Mouse (Mus musculus): ENCODE results near the gene Pdcd2. TPM values are rescaled to one million over a fixed set of nuclear protein-coding genes. Genes with fewer than 3 reads are reported as not detected.

The Pdcd2 gene
- polyA plus RNA-seq, 1 experiment from 2014 or later = 46.6 TPM

DNA sequence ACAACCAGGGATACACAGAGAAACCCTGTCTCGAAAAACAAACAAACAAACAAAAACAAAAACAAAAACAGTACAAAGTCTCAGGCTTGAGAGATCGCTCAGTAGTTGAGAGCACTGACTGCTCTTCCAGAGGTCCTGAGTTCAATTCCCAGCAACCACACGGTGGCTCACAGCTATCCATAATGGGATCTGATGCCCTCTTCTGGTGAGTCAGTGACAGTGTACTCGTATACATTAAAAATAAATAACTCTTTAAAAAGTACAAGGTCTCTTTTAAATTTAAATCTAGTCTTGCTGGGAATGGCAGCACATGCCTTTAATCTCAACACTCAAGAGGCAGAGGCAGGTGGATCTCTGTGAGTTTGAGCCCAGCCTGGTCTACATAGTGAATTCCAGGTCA, 54.4 kb downstream of the Pdcd2 start:
- Histone ChIP-seq H3K36me3 (peaks cover 81% of the 10 kb centered on the region), H3K9me3 (no peaks in the 10 kb centered on the region), H3K27ac (no peak overlapping the region), H3K4me3 (no peak overlapping the region), H3K27me3 (ENCODE audit: insufficient read depth, poor library complexity, severe bottlenecking) (no peaks in the 10 kb centered on the region), H3K4me1 (no peaks in the 10 kb centered on the region)
- WGBS = 86% methylated on average over 4 of the region's 4 CpGs
- DNase-seq (ENCODE audit: low spot score) = no peak

Other genes starting within 250 kb of the Pdcd2 start
- 4.9 and 9.7 TPM in 2 replicates for gene Dll1, start 150.4 kb downstream of the Pdcd2 start, polyA plus RNA-seq (2016; fragmentation: Nextera tagmentation; extraction: Ambion mirVana)
- 17.2 and 20.0 TPM in 2 replicates for gene Fam120b, start 131.1 kb downstream of the Pdcd2 start, polyA plus RNA-seq (2016; fragmentation: Nextera tagmentation; extraction: Ambion mirVana)
- gene Psmb1, start 27.6 kb downstream of the Pdcd2 start, polyA plus RNA-seq (2016; fragmentation: Nextera tagmentation; extraction: Ambion mirVana) = 257 and 267 TPM in 2 replicates
- gene Tbp, start 27.4 kb downstream of the Pdcd2 start, polyA plus RNA-seq (2016; fragmentation: Nextera tagmentation; extraction: Ambion mirVana) = 34.4 and 45.1 TPM in 2 replicates
- gene Prdm9, start 37.1 kb upstream of the Pdcd2 start, polyA plus RNA-seq (2016; fragmentation: Nextera tagmentation; extraction: Ambion mirVana) = 1.9 and 2.8 TPM in 2 replicates
- 18.3 and 33.0 TPM in 2 replicates for gene Chd1, start 177.7 kb upstream of the Pdcd2 start, polyA plus RNA-seq (2016; fragmentation: Nextera tagmentation; extraction: Ambion mirVana)